Mouse (Mus musculus): ENCODE measurements around the gene Map3k6.

- TF ChIP-seq CTCF (IDR thresholded peaks at IDR 0.05; ENCODE audit: low read depth) (no peak), EP300 (IDR thresholded peaks at IDR 0.05; ENCODE audit: low read depth) (no peak)
These were observed 22.3 kb downstream of the Map3k6 start, which contains the start of gene Sytl1 for GRCm38 (mm10) chr4:133262882-133263281.

All from heart, postnatal 0 days (tissue).